Mouse (Mus musculus): ENCODE measurements around the gene Akap5. TPM values are rescaled to one million over a fixed set of nuclear protein-coding genes. Genes with fewer than 3 reads are reported as not detected.

Gene Akap5
- polyA plus RNA-seq, 1 experiment = 42.3 TPM

Other genes with a start within 250 kb of the Akap5 start
- 0.22 and 0.25 TPM in 2 replicates for gene Esr2, start 147.6 kb upstream of the Akap5 start, polyA plus RNA-seq (2012; rRNA removed)
- gene Tex21, start 78.1 kb upstream of the Akap5 start, polyA plus RNA-seq (2012; rRNA removed) = not detected in 2 replicates
- gene Mthfd1, start 69.6 kb upstream of the Akap5 start, polyA plus RNA-seq (2012; rRNA removed) = 33.9 and 34.3 TPM in 2 replicates
- gene Zbtb25, start 44.7 kb downstream of the Akap5 start, polyA plus RNA-seq (2012; rRNA removed) = 15.9 and 19.0 TPM in 2 replicates
- gene Zbtb1, start 45.4 kb downstream of the Akap5 start, polyA plus RNA-seq (2012; rRNA removed) = 3.7 and 3.9 TPM in 2 replicates
- 64.5 and 73.2 TPM in 2 replicates for gene Hspa2, start 79.3 kb downstream of the Akap5 start, polyA plus RNA-seq (2012; rRNA removed)
- 1.5 and 1.8 TPM in 2 replicates for gene Ppp1r36, start 92.6 kb downstream of the Akap5 start, polyA plus RNA-seq (2012; rRNA removed)
- 11.6 and 12.6 TPM in 2 replicates for gene Plekhg3, start 206.0 kb downstream of the Akap5 start, polyA plus RNA-seq (2012; rRNA removed)